In the genomic region with DNA sequence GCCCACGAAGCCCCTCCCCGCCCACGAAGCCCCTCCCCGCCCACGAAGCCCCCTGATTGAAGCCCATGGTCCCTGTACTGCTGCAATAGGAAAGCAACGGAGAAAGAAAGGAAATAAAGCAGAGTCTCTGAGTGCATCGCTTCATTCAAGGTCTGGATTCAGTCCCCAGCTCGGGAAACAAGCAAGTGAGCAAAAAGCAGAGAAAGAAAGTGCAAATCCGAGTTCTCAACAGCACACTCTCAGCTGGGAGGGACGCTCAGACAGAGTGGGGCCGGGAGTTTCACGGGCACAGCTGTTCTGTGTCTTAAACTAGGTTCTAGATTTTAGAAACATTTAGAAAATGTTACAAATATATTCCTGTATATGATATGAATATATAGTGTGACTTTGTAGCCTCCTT, we compare ENCODE assay signal across 10 mouse cellular contexts. TPM values are rescaled to one million over a fixed set of nuclear protein-coding genes. Genes with fewer than 3 reads are reported as not detected.
DNase-seq lines count a peak whose midpoint lies in the region; TF ChIP-seq lines count a peak whose summit lies in the region.
"Had no signal": no experiment of that assay in that cellular context is flagged by ENCODE, and none has a peak within 500 bp of the region (broad histone marks: within the 10 kb centered on the region; RNA-seq: fewer than 3 reads in every experiment).

No protein-coding gene starts in this region.

- no peak overlapping the region for H3K27ac ChIP-seq in gastrocnemius, adult 2 months
- H3K27ac ChIP-seq in hindbrain, embryonic 10.5 days, result peak overlapping the region; percentile 66
- H3K27ac ChIP-seq in left cerebral cortex, adult 2 months, result no peak overlapping the region

- peak overlapping the region; percentile 48 for H3K4me3 ChIP-seq in gastrocnemius, adult 2 months
- H3K4me3 ChIP-seq in hindbrain, embryonic 10.5 days, result peak overlapping the region; percentile 51
- H3K4me3 ChIP-seq in left cerebral cortex, adult 2 months, result no peak overlapping the region

- H3K27me3 ChIP-seq in hindbrain, embryonic 10.5 days (ENCODE audit: insufficient read depth, poor library complexity, severe bottlenecking), result peaks cover 34% of the 10 kb centered on the region

- no peak for DNase-seq in gastrocnemius, adult 2 months
- DNase-seq in gastrocnemius, adult 8-10 months (ENCODE audit: low spot score in 2 of 2), result no peak
- peak; percentile 67 for DNase-seq in brain, embryonic 14.5 days (ENCODE audit: low read depth)
- no peak for DNase-seq in hindbrain, embryonic 10.5 days (ENCODE audit: low spot score)
- DNase-seq in mesoderm, embryonic 11.5 days (ENCODE audit: low read depth, low spot score), result peak; percentile 30
- no peak for DNase-seq in left cerebral cortex, adult 2 months (ENCODE audit: extremely low spot score in 1 of 2, low spot score in 2 of 2)
- no peak for DNase-seq in cerebellum, postnatal 25 days
- DNase-seq in cerebellum, adult 9-10 months, result no peak
- DNase-seq: thymus, postnatal 36 days had no signal

- intact Hi-C loops in gastrocnemius, adult 2 months (cut with DNase I), result no loop called here
- intact Hi-C loops in left cerebral cortex, adult 2 months (cut with DNase I), result loop anchor here (5.0 kb wide), 1 partner anchor 729 kb away; no protein-coding TSS in a partner anchor

- no peak for TF ChIP-seq CTCF in gastrocnemius, adult 2 months (IDR thresholded peaks at IDR 0.05)
- no peak for TF ChIP-seq CTCF in brain, embryonic 14.5 days (IDR thresholded peaks at IDR 0.05; ENCODE audit: borderline replicate concordance, extremely low read depth, insufficient read depth, insufficient read length)
- TF ChIP-seq CTCF in left cerebral cortex, adult 2 months (IDR thresholded peaks at IDR 0.05), result no peak

- TF ChIP-seq POLR2A in brain, embryonic 14.5 days (IDR thresholded peaks at IDR 0.05; ENCODE audit: borderline replicate concordance, extremely low read depth, insufficient read depth, insufficient read length, poor library complexity, severe bottlenecking), result no peak

- peaks cover 15% of the 10 kb centered on the region; the same call in 1 of the 2 replicates for H3K4me1 ChIP-seq in hindbrain, embryonic 10.5 days (replicated peaks)

- H3K9me3 ChIP-seq in hindbrain, embryonic 10.5 days, result no peaks in the 10 kb centered on the region

- 3% methylated on average over 12 of the region's 12 CpGs for WGBS in hindbrain, embryonic 10.5 days

- no peaks in the 10 kb centered on the region for H3K36me3 ChIP-seq in hindbrain, embryonic 10.5 days

RNA-seq across cellular contexts. Expression of a gene that starts 14.6 kb away (rescaled TPM):
- total RNA-seq in gastrocnemius, adult 2 months (2021), result not detected
- under 1 TPM in 1 of 4 experiments, not detected in 3; 0.27 TPM for total RNA-seq in gastrocnemius, adult 8-10 months (2022)
- polyA plus RNA-seq in brain, embryonic 14.5 days (2012; rRNA removed), result 4.2 and 11.1 TPM in 2 replicates
- 0.09 TPM in 1 of 2 replicates, not detected in the other for polyA plus RNA-seq in hindbrain, embryonic 10.5 days (2016; fragmentation: Nextera tagmentation; extraction: Ambion mirVana)
- 10 to 100 TPM; 61.7 to 71.9 TPM for total RNA-seq in left cerebral cortex, adult 2 months (2021)
- polyA plus RNA-seq: C2C12 had no signal

RNA-seq across cellular contexts. Expression of a gene that starts 24.4 kb away (rescaled TPM):
- 1 to 10 TPM; 7.1 to 7.5 TPM for total RNA-seq in gastrocnemius, adult 2 months (2021)
- total RNA-seq in gastrocnemius, adult 8-10 months (2022), result 1 to 10 TPM; 6.6 to 8.7 (median 7.8) TPM
- 42.6 and 43.8 TPM in 2 replicates for polyA plus RNA-seq in brain, embryonic 14.5 days (2012; rRNA removed)
- 14.1 and 14.4 TPM in 2 replicates for polyA plus RNA-seq in hindbrain, embryonic 10.5 days (2016; fragmentation: Nextera tagmentation; extraction: Ambion mirVana)
- 10 to 100 TPM; 29.2 to 33.8 TPM for total RNA-seq in left cerebral cortex, adult 2 months (2021)

Comparison
In these comparisons a context has a peak if more than half of its experiments do, and no peak if none do; other contexts are left out.
1. DNase-seq: peak in brain, embryonic 14.5 days (single experiment) and mesoderm, embryonic 11.5 days (single experiment); none in gastrocnemius, adult 2 months (single experiment), gastrocnemius, adult 8-10 months (0 of 2), hindbrain, embryonic 10.5 days (single experiment), left cerebral cortex, adult 2 months (0 of 2), cerebellum, postnatal 25 days (0 of 2) and cerebellum, adult 9-10 months (single experiment).
2. RNA of a gene that starts 14.6 kb away (total RNA-seq): 61.7 to 71.9 TPM in left cerebral cortex, adult 2 months; not detected in gastrocnemius, adult 2 months and 0.27 TPM in gastrocnemius, adult 8-10 months; every median in the first group is over 10 times any median in the second.